Mouse (Mus musculus) limb, embryonic 14.5 days (tissue): ENCODE results near the gene Lrpprc. TPM values are rescaled to one million over a fixed set of nuclear protein-coding genes. Genes with fewer than 3 reads are reported as not detected.
A peak's percentile ranks its signal among the peaks of the same experiment; 100 is the strongest.

ENCODE experiments used
- ATAC-seq: fragments of 200-750 bp; cut with Nextera tagmentation; 2 replicates; pipeline ENCODE4 v1.8.0; 2017; ENCODE audit warnings: low read depth, moderate number of reproducible peaks, moderate TSS enrichment; ENCODE audit not compliant: low FRiP score
- DNase-seq: peaks from one replicate; pipeline ENCODE4 v3.0.0-alpha.2; 2015; ENCODE audit warnings: low spot score
- H3K27ac ChIP-seq: fragments of 300-500 bp; sonication (generic); replicated peaks from 2 replicates; pipeline ENCODE4 v1.5.1; 2014; ENCODE audit warnings: low read depth, mild to moderate bottlenecking, low read length, moderate library complexity, mixed read lengths
- H3K27me3 ChIP-seq: fragments of 300-500 bp; sonication (generic); 2 replicates; pipeline ENCODE4 v1.6.1; 2014; ENCODE audit warnings: low read length, mixed read lengths; ENCODE audit not compliant: control insufficient read depth, insufficient read depth
- H3K36me3 ChIP-seq: fragments of 300-500 bp; sonication (generic); 2 replicates; pipeline ENCODE4 v1.6.1; 2014; ENCODE audit warnings: mild to moderate bottlenecking, low read length, moderate library complexity, mixed read lengths; ENCODE audit not compliant: control insufficient read depth, insufficient read depth
- H3K4me1 ChIP-seq: fragments of 300-500 bp; sonication (generic); 2 replicates; pipeline ENCODE4 v1.6.1; 2014; ENCODE audit warnings: antibody characterized with exemption, low read length, mixed read lengths; ENCODE audit not compliant: control insufficient read depth, insufficient read depth
- H3K4me2 ChIP-seq: fragments of 300-500 bp; sonication (generic); replicated peaks from 2 replicates; pipeline ENCODE4 v1.6.1; 2014; ENCODE audit warnings: low read depth, mild to moderate bottlenecking, low read length, moderate library complexity; ENCODE audit not compliant: severe bottlenecking
- H3K4me3 ChIP-seq: fragments of 300-500 bp; sonication (generic); replicated peaks from 2 replicates; pipeline ENCODE4 v1.5.1; 2014; ENCODE audit warnings: low read length
- H3K9ac ChIP-seq: fragments of 300-500 bp; sonication (generic); 2 replicates; pipeline ENCODE4 v1.6.1; 2014; ENCODE audit warnings: mild to moderate bottlenecking, low read depth, low read length, moderate library complexity; ENCODE audit not compliant: severe bottlenecking
- H3K9me3 ChIP-seq: fragments of 300-500 bp; sonication (generic); 2 replicates; pipeline ENCODE4 v1.6.1; 2016; ENCODE audit warnings: low read length; ENCODE audit not compliant: control insufficient read depth
- POLR2A ChIP-seq: fragments of 200-500 bp; IDR thresholded peaks from 2 replicates; pipeline ENCODE4 v1.8.0; 2012; ENCODE audit warnings: inconsistent platforms, mild to moderate bottlenecking, moderate library complexity, borderline replicate concordance; ENCODE audit not compliant: insufficient read depth, insufficient read length; ENCODE audit errors: extremely low read depth
- WGBS: fragments of 180-500 bp; shearing (Covaris S2); extraction: QIAGEN DNeasy Blood & Tissue Kit; methylation state at CpG from one replicate; pipeline ENCODE4 v1.1.7; 2014; 5-methylcytosine and 5-hydroxymethylcytosine counted together
- polyA plus RNA-seq, 2 experiments: library from polyadenylated mRNA; depleted of rRNA in 1 of 2; stranded (reverse) in 1 of 2; unstranded in 1 of 2; fragments of >200 nt; fragmentation: Nextera tagmentation in 1 of 2; extraction: Ambion mirVana in 1 of 2; gene quantifications; 2 replicates each; pipeline versions ENCODE4 v1.2.1 to v1.2.3; 2012 to 2014

Gene Lrpprc
- polyA plus RNA-seq, 2 experiments = 22.3 to 35.5 TPM

DNA sequence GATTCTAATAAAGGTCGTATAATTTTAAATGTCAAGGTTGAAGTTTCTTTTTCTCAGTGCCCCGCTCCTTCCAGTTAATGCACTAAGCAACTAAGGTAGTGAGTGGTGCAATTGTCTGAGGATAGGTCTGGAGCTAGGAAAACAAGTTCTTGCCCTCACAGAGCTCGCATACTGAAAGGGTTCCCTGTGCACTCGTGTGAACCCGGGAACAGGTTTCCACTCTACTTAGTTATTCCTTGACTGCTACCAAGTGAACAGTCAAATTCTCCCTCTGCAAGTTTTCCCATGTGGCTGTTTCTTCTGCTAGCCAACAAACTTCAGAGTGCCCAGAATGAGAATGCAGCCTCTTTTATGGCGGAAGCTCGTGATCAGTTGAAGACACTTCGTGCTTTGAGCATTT, 567 bp upstream of the Lrpprc start:
- Histone ChIP-seq H3K4me2 (peak overlapping the region; percentile 80), H3K27me3 (no peaks in the 10 kb centered on the region), H3K27ac (peak overlapping the region; percentile 82), H3K36me3 (no peaks in the 10 kb centered on the region), H3K9ac (peak overlapping the region; percentile 86), H3K4me1 (peaks cover 7% of the 10 kb centered on the region), H3K4me3 (peak overlapping the region; percentile 100), H3K9me3 (no peaks in the 10 kb centered on the region)
- TF ChIP-seq POLR2A = no peak
- peak; percentile 16 for DNase-seq
- WGBS = 5% methylated on average over 8 of the region's 8 CpGs
- ATAC-seq = no peak

DNA sequence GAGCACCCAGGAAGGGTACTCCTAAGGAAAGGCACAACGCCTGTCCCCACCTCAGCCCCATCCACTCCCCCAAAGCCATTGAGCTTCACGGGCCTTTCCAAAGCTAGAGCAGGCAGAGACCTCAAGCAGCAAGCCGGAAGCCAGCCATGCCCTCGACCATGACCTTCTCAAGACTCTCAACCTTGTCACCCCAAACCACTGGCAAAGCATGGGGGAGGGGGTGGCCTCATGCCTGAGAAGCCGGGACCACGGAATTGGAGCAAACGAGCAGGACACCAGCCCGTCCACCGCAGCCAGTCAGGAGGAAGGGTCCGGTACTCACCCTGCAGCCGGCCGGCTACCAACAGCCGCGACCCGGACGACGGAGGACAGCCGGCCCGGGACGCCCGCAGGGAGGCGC, 546 bp downstream of the Lrpprc start:
- 0 out of 2 replicates have a peak, but pooled peaks have one; percentile 2 for ATAC-seq
- Histone ChIP-seq H3K27ac (no peak overlapping the region), H3K9ac (peak overlapping the region; percentile 86), H3K9me3 (no peaks in the 10 kb centered on the region), H3K4me3 (peak overlapping the region; percentile 100), H3K4me2 (peak overlapping the region; percentile 80), H3K4me1 (peaks cover 7% of the 10 kb centered on the region), H3K27me3 (no peaks in the 10 kb centered on the region), H3K36me3 (no peaks in the 10 kb centered on the region)
- no peak for TF ChIP-seq POLR2A
- DNase-seq = no peak
- 0% methylated on average over 18 of the region's 22 CpGs for WGBS

DNA sequence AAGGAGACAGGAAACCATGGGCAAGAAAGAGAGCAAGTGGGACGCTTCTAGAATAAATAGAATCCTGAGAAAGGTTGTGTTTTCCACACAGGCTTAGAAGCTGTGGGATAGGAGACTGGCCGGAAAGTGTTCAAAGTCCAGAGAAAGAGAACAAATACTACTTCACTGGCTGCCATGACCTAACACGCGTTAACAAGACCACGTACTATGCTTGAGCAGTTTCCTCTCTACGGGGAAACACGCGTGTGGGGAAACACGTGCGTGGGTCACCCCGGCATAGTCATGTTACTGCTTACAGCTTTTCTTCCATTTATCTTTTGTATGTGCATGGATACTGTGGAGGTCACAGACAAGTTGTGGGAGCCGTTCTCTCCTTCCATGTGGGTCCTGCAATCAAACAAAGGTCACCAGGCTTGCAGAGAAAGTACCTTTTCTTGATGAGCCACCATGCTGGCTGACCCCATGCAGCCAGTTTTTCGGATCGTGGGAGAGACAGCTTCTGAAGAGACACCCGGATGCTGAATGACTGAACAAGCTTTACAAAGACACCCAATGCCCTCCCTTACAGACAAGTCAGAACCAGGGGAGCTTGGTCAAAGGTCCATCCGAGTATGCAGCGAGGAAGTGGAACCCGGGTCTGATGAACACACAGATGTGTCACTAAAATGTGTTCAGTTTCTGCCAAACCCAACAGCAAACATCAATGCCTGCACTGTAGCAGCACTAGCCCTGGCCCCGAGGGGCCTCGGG, 2.0 kb downstream of the Lrpprc start:
- Histone ChIP-seq H3K9ac (no peak overlapping the region), H3K4me1 (peaks cover 7% of the 10 kb centered on the region), H3K9me3 (no peaks in the 10 kb centered on the region), H3K27ac (no peak overlapping the region), H3K27me3 (no peaks in the 10 kb centered on the region), H3K36me3 (no peaks in the 10 kb centered on the region), H3K4me3 (no peak overlapping the region), H3K4me2 (no peak overlapping the region)
- WGBS = 94% methylated on average over 20 of the region's 20 CpGs
- ATAC-seq (no peak), DNase-seq (no peak)
- no peak for TF ChIP-seq POLR2A

DNA sequence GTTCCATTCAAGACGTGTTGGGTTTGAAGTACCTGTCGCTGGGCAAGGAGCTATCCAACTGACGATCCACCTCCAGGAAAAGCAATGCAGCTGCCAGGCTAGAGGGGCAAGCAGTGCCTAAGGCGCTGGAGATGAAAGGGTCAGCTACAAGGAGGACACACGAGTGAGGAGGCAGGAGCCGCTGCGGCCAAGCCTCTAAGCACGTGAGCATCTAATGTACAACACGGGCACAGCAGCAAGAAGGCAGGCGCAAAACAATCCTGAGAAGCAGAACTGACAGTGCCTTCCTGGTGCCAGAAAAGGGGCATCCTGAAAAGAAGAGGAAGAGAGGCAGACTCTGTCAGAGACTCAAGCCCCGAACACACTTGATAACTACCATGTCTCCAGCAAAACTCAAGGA, 3.1 kb downstream of the Lrpprc start:
- H3K36me3 ChIP-seq = 0 out of 2 replicates have a peak, but pooled peaks cover under 1% of the 10 kb centered on the region
- H3K9ac ChIP-seq = no peak overlapping the region
- H3K4me3 ChIP-seq = no peak overlapping the region
- DNase-seq = no peak
- H3K27me3 ChIP-seq = no peaks in the 10 kb centered on the region
- H3K9me3 ChIP-seq = no peaks in the 10 kb centered on the region
- no peak for TF ChIP-seq POLR2A
- H3K4me1 ChIP-seq = peaks cover 7% of the 10 kb centered on the region
- 90% methylated on average over 11 of the region's 11 CpGs for WGBS
- H3K27ac ChIP-seq = no peak overlapping the region
- ATAC-seq = no peak
- no peak overlapping the region for H3K4me2 ChIP-seq

DNA sequence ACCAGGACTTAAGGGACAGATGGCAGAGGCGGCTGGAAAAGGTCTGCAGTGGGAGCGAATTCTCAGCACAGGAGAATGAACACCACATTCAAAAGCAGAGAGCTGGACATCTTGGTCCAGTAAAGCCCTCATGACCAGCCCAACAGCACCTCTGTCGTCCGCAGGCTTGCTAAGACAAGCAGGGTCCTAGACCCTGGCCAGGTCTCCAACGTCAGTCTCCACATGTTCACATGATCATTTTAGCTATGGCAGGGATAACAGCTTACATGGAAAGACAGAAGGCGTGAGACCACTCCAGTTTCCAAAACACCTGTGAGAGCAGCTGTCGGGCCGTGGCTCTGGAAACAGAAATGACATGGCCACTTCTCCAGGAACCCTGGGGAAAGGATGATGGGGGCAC, 3.7 kb downstream of the Lrpprc start:
- TF ChIP-seq POLR2A = no peak

More for the DNA sequence above, 3.7 kb downstream of the Lrpprc start:
- Histone ChIP-seq H3K4me1 (peaks cover 7% of the 10 kb centered on the region), H3K4me3 (no peak overlapping the region), H3K9ac (no peak overlapping the region), H3K9me3 (no peaks in the 10 kb centered on the region), H3K36me3 (peaks cover 6% of the 10 kb centered on the region; the same call in 1 of the 2 replicates), H3K27ac (no peak overlapping the region), H3K4me2 (no peak overlapping the region), H3K27me3 (no peaks in the 10 kb centered on the region)
- DNase-seq = no peak
- 87% methylated on average over 8 of the region's 8 CpGs for WGBS
- ATAC-seq = no peak
